Mouse (Mus musculus): ENCODE measurements at regions not wholly inside any gene's neighbourhood (a gene's known extent, or its start where the extent isn't known, plus 50 kb on each side); places are given as distances from the start of the nearest gene placed in this dataset.

- Histone ChIP-seq H3K36me3 (ENCODE audit: control insufficient read depth, insufficient read depth, low read length) (no peaks in the 10 kb centered on the region), H3K4me3 (ENCODE audit: low read depth, low read length) (no peak overlapping the region), H3K4me1 (replicated peaks; ENCODE audit: control insufficient read depth, insufficient read depth, low read length) (no peaks in the 10 kb centered on the region), H3K9me3 (ENCODE audit: control insufficient read depth, low read length) (no peaks in the 10 kb centered on the region; the same call in 1 of the 2 replicates), H3K27me3 (replicated peaks; ENCODE audit: control insufficient read depth, insufficient read depth, low read length) (no peaks in the 10 kb centered on the region), H3K27ac (ENCODE audit: low read depth) (no peak overlapping the region), H3K4me2 (ENCODE audit: low read length) (no peak overlapping the region), H3K9ac (ENCODE audit: low read length) (no peak overlapping the region)
- WGBS = 53% methylated on average over 4 of the region's 4 CpGs
- ATAC-seq (replicated peaks; ENCODE audit: low FRiP score, low TSS enrichment, low read depth) (no peak), DNase-seq (ENCODE audit: low spot score) (no peak)
These were observed 60.1 kb downstream of the H2al2a start for GRCm38 (mm10) chr2:17936527-17937139.

GRCm38 (mm10) chr2:17935916-17936315 is 60.8 kb downstream of the H2al2a start:
- DNase-seq (ENCODE audit: low spot score) (no peak), ATAC-seq (replicated peaks; ENCODE audit: low FRiP score, low TSS enrichment, low read depth) (no peak)
- Histone ChIP-seq H3K36me3 (ENCODE audit: control insufficient read depth, insufficient read depth, low read length) (no peaks in the 10 kb centered on the region), H3K27me3 (replicated peaks; ENCODE audit: control insufficient read depth, insufficient read depth, low read length) (no peaks in the 10 kb centered on the region), H3K9ac (ENCODE audit: low read length) (no peak overlapping the region), H3K9me3 (ENCODE audit: control insufficient read depth, low read length) (no peaks in the 10 kb centered on the region; the same call in 1 of the 2 replicates), H3K27ac (ENCODE audit: low read depth) (no peak overlapping the region), H3K4me1 (replicated peaks; ENCODE audit: control insufficient read depth, insufficient read depth, low read length) (no peaks in the 10 kb centered on the region), H3K4me3 (ENCODE audit: low read depth, low read length) (no peak overlapping the region), H3K4me2 (ENCODE audit: low read length) (no peak overlapping the region)
- 82% methylated on average over 12 of the region's 12 CpGs for WGBS

- H3K4me3 ChIP-seq (ENCODE audit: low read depth, low read length) = no peak overlapping the region
- H3K4me2 ChIP-seq (ENCODE audit: low read length) = no peak overlapping the region
- no peaks in the 10 kb centered on the region for H3K4me1 ChIP-seq (replicated peaks; ENCODE audit: control insufficient read depth, insufficient read depth, low read length)
- H3K36me3 ChIP-seq (ENCODE audit: control insufficient read depth, insufficient read depth, low read length) = no peaks in the 10 kb centered on the region
- H3K9me3 ChIP-seq (ENCODE audit: control insufficient read depth, low read length) = no peaks in the 10 kb centered on the region; the same call in 1 of the 2 replicates
- no peak for ATAC-seq (replicated peaks; ENCODE audit: low FRiP score, low TSS enrichment, low read depth)
- 96% methylated on average over 6 of the region's 6 CpGs for WGBS
- H3K27ac ChIP-seq (ENCODE audit: low read depth) = no peak overlapping the region
- no peak overlapping the region for H3K9ac ChIP-seq (ENCODE audit: low read length)
- no peak for DNase-seq (ENCODE audit: low spot score)
- H3K27me3 ChIP-seq (replicated peaks; ENCODE audit: control insufficient read depth, insufficient read depth, low read length) = no peaks in the 10 kb centered on the region
These were observed 61.3 kb downstream of the H2al2a start for GRCm38 (mm10) chr2:17935466-17935865.

- H3K27me3 ChIP-seq (replicated peaks; ENCODE audit: control insufficient read depth, insufficient read depth, low read length) = no peaks in the 10 kb centered on the region
- WGBS = 97% methylated on average over 10 of the region's 10 CpGs
- peaks cover 4% of the 10 kb centered on the region; the same call in 1 of the 2 replicates for H3K9me3 ChIP-seq (ENCODE audit: control insufficient read depth, low read length)
- H3K9ac ChIP-seq (ENCODE audit: low read length) = no peak overlapping the region
- H3K36me3 ChIP-seq (ENCODE audit: control insufficient read depth, insufficient read depth, low read length) = no peaks in the 10 kb centered on the region
- no peak overlapping the region for H3K4me2 ChIP-seq (ENCODE audit: low read length)
- H3K4me3 ChIP-seq (ENCODE audit: low read depth, low read length) = no peak overlapping the region
- H3K27ac ChIP-seq (ENCODE audit: low read depth) = no peak overlapping the region
- ATAC-seq (replicated peaks; ENCODE audit: low FRiP score, low TSS enrichment, low read depth) (no peak), DNase-seq (ENCODE audit: low spot score) (peak; percentile 45)
- H3K4me1 ChIP-seq (replicated peaks; ENCODE audit: control insufficient read depth, insufficient read depth, low read length) = no peaks in the 10 kb centered on the region
These were observed 62.1 kb downstream of the H2al2a start for GRCm38 (mm10) chr2:17934610-17935009.

- Histone ChIP-seq H3K4me3 (ENCODE audit: low read depth, low read length) (no peak overlapping the region), H3K36me3 (ENCODE audit: control insufficient read depth, insufficient read depth, low read length) (no peaks in the 10 kb centered on the region), H3K4me2 (ENCODE audit: low read length) (no peak overlapping the region), H3K9ac (ENCODE audit: low read length) (no peak overlapping the region), H3K27me3 (replicated peaks; ENCODE audit: control insufficient read depth, insufficient read depth, low read length) (no peaks in the 10 kb centered on the region), H3K27ac (ENCODE audit: low read depth) (no peak overlapping the region), H3K9me3 (ENCODE audit: control insufficient read depth, low read length) (peaks cover 4% of the 10 kb centered on the region; the same call in 1 of the 2 replicates), H3K4me1 (replicated peaks; ENCODE audit: control insufficient read depth, insufficient read depth, low read length) (no peaks in the 10 kb centered on the region)
- DNase-seq (ENCODE audit: low spot score) (peak; percentile 43), ATAC-seq (replicated peaks; ENCODE audit: low FRiP score, low TSS enrichment, low read depth) (no peak)
- WGBS = 57% methylated on average over 15 of the region's 15 CpGs
These were observed 63.6 kb downstream of the H2al2a start for GRCm38 (mm10) chr2:17932932-17933790.

GRCm38 (mm10) chr2:17932426-17932931 is 64.3 kb downstream of the H2al2a start:
- H3K27ac ChIP-seq (ENCODE audit: low read depth) = no peak overlapping the region
- H3K9ac ChIP-seq (ENCODE audit: low read length) = no peak overlapping the region
- H3K4me3 ChIP-seq (ENCODE audit: low read depth, low read length) = no peak overlapping the region
- H3K27me3 ChIP-seq (replicated peaks; ENCODE audit: control insufficient read depth, insufficient read depth, low read length) = no peaks in the 10 kb centered on the region
- ATAC-seq (replicated peaks; ENCODE audit: low FRiP score, low TSS enrichment, low read depth) (no peak), DNase-seq (ENCODE audit: low spot score) (peak; percentile 47)
- H3K4me1 ChIP-seq (replicated peaks; ENCODE audit: control insufficient read depth, insufficient read depth, low read length) = no peaks in the 10 kb centered on the region
- peaks cover 4% of the 10 kb centered on the region; the same call in 1 of the 2 replicates for H3K9me3 ChIP-seq (ENCODE audit: control insufficient read depth, low read length)
- no peaks in the 10 kb centered on the region for H3K36me3 ChIP-seq (ENCODE audit: control insufficient read depth, insufficient read depth, low read length)
- H3K4me2 ChIP-seq (ENCODE audit: low read length) = no peak overlapping the region
- 68% methylated on average over 16 of the region's 16 CpGs for WGBS

GRCm38 (mm10) chr2:17931881-17932280 is 64.9 kb downstream of the H2al2a start:
- no peaks in the 10 kb centered on the region for H3K36me3 ChIP-seq (ENCODE audit: control insufficient read depth, insufficient read depth, low read length)
- H3K9me3 ChIP-seq (ENCODE audit: control insufficient read depth, low read length) = peaks cover 4% of the 10 kb centered on the region; the same call in 1 of the 2 replicates
- DNase-seq (ENCODE audit: low spot score) = peak; percentile 27
- 84% methylated on average over 5 of the region's 5 CpGs for WGBS
- no peak overlapping the region for H3K9ac ChIP-seq (ENCODE audit: low read length)
- no peak overlapping the region for H3K4me3 ChIP-seq (ENCODE audit: low read depth, low read length)
- H3K4me1 ChIP-seq (replicated peaks; ENCODE audit: control insufficient read depth, insufficient read depth, low read length) = no peaks in the 10 kb centered on the region
- no peak overlapping the region for H3K27ac ChIP-seq (ENCODE audit: low read depth)
- no peak for ATAC-seq (replicated peaks; ENCODE audit: low FRiP score, low TSS enrichment, low read depth)
- H3K4me2 ChIP-seq (ENCODE audit: low read length) = no peak overlapping the region
- no peaks in the 10 kb centered on the region for H3K27me3 ChIP-seq (replicated peaks; ENCODE audit: control insufficient read depth, insufficient read depth, low read length)

- DNase-seq (ENCODE audit: low spot score) (peak; percentile 9), ATAC-seq (replicated peaks; ENCODE audit: low FRiP score, low TSS enrichment, low read depth) (no peak)
- Histone ChIP-seq H3K27ac (ENCODE audit: low read depth) (no peak overlapping the region), H3K4me3 (ENCODE audit: low read depth, low read length) (no peak overlapping the region), H3K4me1 (replicated peaks; ENCODE audit: control insufficient read depth, insufficient read depth, low read length) (no peaks in the 10 kb centered on the region), H3K4me2 (ENCODE audit: low read length) (no peak overlapping the region), H3K9ac (ENCODE audit: low read length) (no peak overlapping the region), H3K9me3 (ENCODE audit: control insufficient read depth, low read length) (no peaks in the 10 kb centered on the region), H3K36me3 (ENCODE audit: control insufficient read depth, insufficient read depth, low read length) (no peaks in the 10 kb centered on the region), H3K27me3 (replicated peaks; ENCODE audit: control insufficient read depth, insufficient read depth, low read length) (no peaks in the 10 kb centered on the region)
- 92% methylated on average over 1 of the region's 1 CpGs for WGBS
These were observed 77.7 kb downstream of the H2al2a start for GRCm38 (mm10) chr2:17918861-17919648.

Data from intestine, embryonic 14.5 days (tissue).